Mouse (Mus musculus) limb, embryonic 10.5 days (tissue): Measurements from ENCODE around the gene Hdgfl3. TPM values are rescaled to one million over a fixed set of nuclear protein-coding genes. Genes with fewer than 3 reads are reported as not detected.

Source experiments
- DNase-seq: peaks from one replicate; pipeline ENCODE4 v3.0.0-alpha.2; 2017; ENCODE audit warnings: low spot score
- H3K27ac ChIP-seq: fragments of 300-500 bp; sonication (generic); 2 replicates; pipeline ENCODE4 v1.5.1; 2016; ENCODE audit warnings: mild to moderate bottlenecking
- H3K27me3 ChIP-seq: fragments of 300-500 bp; sonication (generic); 2 replicates; pipeline ENCODE4 v1.6.1; 2016; ENCODE audit warnings: low read depth, mild to moderate bottlenecking; ENCODE audit not compliant: poor library complexity, severe bottlenecking
- H3K36me3 ChIP-seq: fragments of 300-500 bp; sonication (generic); 2 replicates; pipeline ENCODE4 v1.6.1; 2016; ENCODE audit warnings: mild to moderate bottlenecking, moderate library complexity
- H3K4me1 ChIP-seq: fragments of 300-500 bp; sonication (generic); 2 replicates; pipeline ENCODE4 v1.6.1; 2016
- H3K4me3 ChIP-seq: fragments of 300-500 bp; sonication (generic); 2 replicates; pipeline ENCODE4 v1.5.1; 2016; ENCODE audit warnings: mild to moderate bottlenecking, moderate library complexity
- H3K9me3 ChIP-seq: fragments of 300-500 bp; sonication (generic); replicated peaks from 2 replicates; pipeline ENCODE4 v1.6.1; 2016; ENCODE audit warnings: mild to moderate bottlenecking
- WGBS: fragments of 180-500 bp; shearing (Covaris S2); methylation state at CpG from one replicate; pipeline ENCODE4 v1.1.7; 2016; 5-methylcytosine and 5-hydroxymethylcytosine counted together
- polyA plus RNA-seq: library from polyadenylated mRNA; unstranded; fragments of >200 nt; fragmentation: Nextera tagmentation; extraction: Ambion mirVana; gene quantifications from 2 replicates; pipeline ENCODE4 v1.2.1, GENCODE M21; 2016

Gene Hdgfl3
- polyA plus RNA-seq, 1 experiment from 2014 or later = 29.8 TPM

GRCm38 (mm10) chr7:81861461-81861860 lies 72.8 kb downstream of the Hdgfl3 start:
- Histone ChIP-seq H3K36me3 (no peaks in the 10 kb centered on the region), H3K4me1 (peaks cover 32% of the 10 kb centered on the region), H3K4me3 (no peak overlapping the region), H3K27me3 (peaks cover 53% of the 10 kb centered on the region), H3K27ac (no peak overlapping the region), H3K9me3 (no peaks in the 10 kb centered on the region)
- 95% methylated on average over 2 of the region's 2 CpGs for WGBS
- DNase-seq = no peak

DNA sequence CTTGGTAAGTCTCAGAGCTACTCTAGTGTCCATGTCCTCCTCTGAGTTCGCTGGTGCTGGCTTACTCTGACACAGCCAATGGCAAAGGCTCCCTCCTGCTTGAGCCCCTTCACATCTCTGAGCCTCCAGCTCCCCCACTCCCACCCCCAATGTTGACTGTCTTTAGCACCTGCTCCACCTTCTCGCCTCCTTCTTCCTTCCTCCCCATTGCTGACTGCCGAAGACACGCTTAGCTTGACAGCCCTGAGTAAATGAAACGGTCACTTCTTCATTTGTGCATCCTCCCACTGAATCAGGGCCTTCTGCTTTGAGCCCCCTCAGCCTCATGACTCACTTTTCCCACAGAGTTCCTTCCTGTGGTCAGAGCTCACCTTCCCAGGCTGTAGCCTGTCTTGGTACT lies 73.3 kb downstream of the Hdgfl3 start:
- peaks cover 57% of the 10 kb centered on the region for H3K27me3 ChIP-seq
- H3K9me3 ChIP-seq = no peaks in the 10 kb centered on the region
- H3K27ac ChIP-seq = no peak overlapping the region
- no peak overlapping the region for H3K4me3 ChIP-seq
- DNase-seq = no peak
- no peaks in the 10 kb centered on the region for H3K36me3 ChIP-seq
- WGBS = 73% methylated on average over 5 of the region's 5 CpGs
- peaks cover 32% of the 10 kb centered on the region for H3K4me1 ChIP-seq

- no peaks in the 10 kb centered on the region for H3K9me3 ChIP-seq
- H3K36me3 ChIP-seq = no peaks in the 10 kb centered on the region
- DNase-seq = peak; percentile 44
- peaks cover 57% of the 10 kb centered on the region for H3K27me3 ChIP-seq
- 57% methylated on average over 11 of the region's 11 CpGs for WGBS
- H3K27ac ChIP-seq = no peak overlapping the region
- peak overlapping the region; percentile 79 for H3K4me3 ChIP-seq
- H3K4me1 ChIP-seq = peaks cover 32% of the 10 kb centered on the region
These were observed 74.2 kb downstream of the Hdgfl3 start for GRCm38 (mm10) chr7:81860071-81860470.

- Histone ChIP-seq H3K4me1 (peaks cover 32% of the 10 kb centered on the region), H3K27ac (peak within 1 kb of the TSS; percentile 81), H3K27me3 (peaks cover 57% of the 10 kb centered on the region), H3K4me3 (peak within 1 kb of the TSS; percentile 79), H3K36me3 (no peaks in the 10 kb centered on the region), H3K9me3 (no peaks in the 10 kb centered on the region)
- peak; percentile 62 for DNase-seq
- under 1% methylated on average over 64 of the region's 64 CpGs for WGBS
These were observed 75.1 kb downstream of the Hdgfl3 start, which contains the start of gene Tm6sf1 for GRCm38 (mm10) chr7:81858968-81859721. TSS of gene Tm6sf1 (plus strand) at chr7:81859001.

GRCm38 (mm10) chr7:81858236-81858635 lies 76.0 kb downstream of the Hdgfl3 start:
- H3K4me1 ChIP-seq = peaks cover 30% of the 10 kb centered on the region
- no peak for DNase-seq
- H3K27ac ChIP-seq = 0 out of 2 replicates have a peak overlapping the region, but pooled peaks have one; percentile 25
- H3K4me3 ChIP-seq = peak overlapping the region; percentile 79
- 5% methylated on average over 9 of the region's 9 CpGs for WGBS
- H3K9me3 ChIP-seq = no peaks in the 10 kb centered on the region
- peaks cover 57% of the 10 kb centered on the region for H3K27me3 ChIP-seq
- H3K36me3 ChIP-seq = no peaks in the 10 kb centered on the region

DNA sequence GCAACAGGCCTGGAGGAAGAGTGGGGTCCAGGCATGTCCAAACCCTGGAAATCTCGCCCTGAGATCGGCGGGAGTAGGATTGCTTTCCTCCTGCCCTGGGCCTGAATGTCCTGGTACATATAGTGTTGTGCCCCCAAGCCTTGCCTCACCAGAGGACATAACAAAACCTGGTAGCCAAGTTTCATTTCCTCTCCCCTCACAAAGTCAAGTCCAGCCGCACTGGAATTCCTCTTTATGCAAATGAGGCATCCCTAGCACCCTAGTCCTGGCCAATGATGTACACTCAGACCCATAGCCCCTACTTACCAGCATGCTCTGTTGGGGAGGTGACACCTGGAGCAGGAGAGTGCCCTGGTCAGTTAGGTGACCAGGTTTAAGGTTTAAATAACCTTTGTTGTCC lies 78.1 kb downstream of the Hdgfl3 start:
- peaks cover 52% of the 10 kb centered on the region for H3K27me3 ChIP-seq
- DNase-seq = no peak
- no peak overlapping the region for H3K4me3 ChIP-seq
- no peaks in the 10 kb centered on the region for H3K9me3 ChIP-seq
- peaks cover 27% of the 10 kb centered on the region for H3K4me1 ChIP-seq
- H3K36me3 ChIP-seq = no peaks in the 10 kb centered on the region
- H3K27ac ChIP-seq = no peak overlapping the region
- 72% methylated on average over 4 of the region's 4 CpGs for WGBS

DNA sequence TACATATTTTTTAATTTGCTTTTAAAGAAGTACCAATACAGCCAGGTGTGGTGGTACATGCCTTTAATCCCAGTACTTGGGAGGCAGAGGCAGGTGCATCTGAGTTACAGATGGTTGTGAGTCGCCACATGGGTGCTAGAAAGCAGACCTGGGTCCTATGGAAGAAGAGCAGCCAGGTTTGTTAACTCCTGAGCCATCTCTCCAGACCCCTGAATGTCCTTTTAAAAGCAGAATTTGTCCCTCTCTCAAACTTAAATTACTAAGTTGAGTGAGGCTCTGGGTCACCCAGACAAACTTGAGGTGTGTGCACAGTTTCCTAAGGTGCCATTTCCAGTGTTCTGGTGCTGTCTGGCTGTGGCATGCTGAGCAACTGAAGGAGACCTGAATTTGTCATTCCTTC lies 78.6 kb downstream of the Hdgfl3 start, which contains the start of gene Gm10160:
TSS of gene Gm10160 (minus strand) at position 101 of the 400 bp plus-strand sequence.
- Histone ChIP-seq H3K27me3 (peaks cover 46% of the 10 kb centered on the region), H3K9me3 (no peaks in the 10 kb centered on the region), H3K4me3 (no peak within 1 kb of the TSS), H3K36me3 (no peaks in the 10 kb centered on the region), H3K27ac (no peak within 1 kb of the TSS), H3K4me1 (peaks cover 27% of the 10 kb centered on the region)
- 74% methylated on average over 1 of the region's 1 CpGs for WGBS
- DNase-seq = no peak

DNA sequence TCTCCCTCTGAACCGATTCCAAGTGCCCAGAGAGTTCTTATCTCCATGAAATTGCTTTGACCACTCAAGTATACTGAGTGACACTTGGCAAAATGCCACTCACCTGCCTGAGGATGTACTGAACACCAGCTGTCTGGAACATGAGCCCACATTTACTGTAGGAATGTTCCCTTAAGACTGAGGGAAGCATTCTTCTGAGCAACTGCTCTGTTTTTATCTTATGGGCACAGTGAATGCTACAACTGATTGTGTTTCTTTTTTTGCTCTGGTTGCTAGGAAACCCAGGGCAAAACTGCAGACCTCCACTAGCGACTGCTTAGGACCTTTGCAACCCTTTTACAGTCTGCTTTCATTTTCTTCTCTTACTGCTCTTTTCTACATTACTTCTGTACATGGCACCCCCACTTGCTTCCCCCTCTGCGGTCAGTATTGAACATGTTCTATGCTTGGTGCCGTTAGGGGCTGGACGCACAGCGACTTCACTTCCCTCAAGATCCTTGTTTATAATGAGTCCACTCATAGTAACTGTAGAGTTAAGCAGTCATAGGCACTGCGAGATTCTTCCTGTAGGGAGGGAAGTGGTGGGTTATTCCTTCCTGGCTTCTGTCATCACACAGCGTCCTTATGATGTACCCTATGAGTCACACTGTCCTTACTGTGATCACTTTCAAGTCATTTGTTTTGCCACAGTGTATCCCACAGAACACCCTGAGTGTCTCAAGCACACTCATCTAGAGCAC lies 79.5 kb downstream of the Hdgfl3 start:
- peaks cover 37% of the 10 kb centered on the region for H3K27me3 ChIP-seq
- H3K4me3 ChIP-seq = no peak overlapping the region
- no peaks in the 10 kb centered on the region for H3K36me3 ChIP-seq
- WGBS = 85% methylated on average over 8 of the region's 8 CpGs
- no peak overlapping the region for H3K27ac ChIP-seq
- peaks cover 19% of the 10 kb centered on the region for H3K4me1 ChIP-seq
- no peaks in the 10 kb centered on the region for H3K9me3 ChIP-seq
- no peak for DNase-seq

GRCm38 (mm10) chr7:81851706-81852105 lies 82.6 kb downstream of the Hdgfl3 start:
- Histone ChIP-seq H3K4me3 (no peak overlapping the region), H3K4me1 (peaks cover 19% of the 10 kb centered on the region), H3K27ac (no peak overlapping the region), H3K36me3 (no peaks in the 10 kb centered on the region), H3K9me3 (no peaks in the 10 kb centered on the region), H3K27me3 (0 out of 2 replicates have a peak, but pooled peaks cover 6% of the 10 kb centered on the region)
- no peak for DNase-seq
- WGBS = 88% methylated on average over 3 of the region's 3 CpGs

GRCm38 (mm10) chr7:81850171-81850570 lies 84.1 kb downstream of the Hdgfl3 start:
- Histone ChIP-seq H3K36me3 (no peaks in the 10 kb centered on the region), H3K9me3 (no peaks in the 10 kb centered on the region), H3K4me1 (peaks cover 27% of the 10 kb centered on the region), H3K27me3 (no peaks in the 10 kb centered on the region), H3K27ac (no peak overlapping the region), H3K4me3 (no peak overlapping the region)
- DNase-seq = no peak
- 93% methylated on average over 6 of the region's 6 CpGs for WGBS

DNA sequence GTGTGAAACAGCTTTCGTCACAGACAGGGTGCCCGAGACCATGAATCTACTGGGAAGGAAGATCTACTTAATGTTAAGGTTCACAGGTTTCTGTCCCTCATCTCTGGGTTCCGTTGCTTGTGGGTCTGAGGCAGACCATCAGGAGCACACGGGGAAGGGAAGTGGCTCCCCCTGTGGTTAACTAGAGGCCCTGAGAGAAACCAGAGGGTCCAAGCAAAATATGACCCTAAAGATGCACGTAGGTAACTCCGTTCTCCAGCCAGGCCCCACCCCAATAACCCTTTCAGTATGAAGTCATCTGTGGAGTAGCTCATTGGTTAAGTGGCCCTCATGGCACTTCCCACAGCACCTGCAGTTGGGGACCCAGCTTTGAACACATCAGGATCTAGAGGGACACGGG lies 84.6 kb downstream of the Hdgfl3 start:
- no peak overlapping the region for H3K27ac ChIP-seq
- WGBS = 89% methylated on average over 7 of the region's 7 CpGs

DNA sequence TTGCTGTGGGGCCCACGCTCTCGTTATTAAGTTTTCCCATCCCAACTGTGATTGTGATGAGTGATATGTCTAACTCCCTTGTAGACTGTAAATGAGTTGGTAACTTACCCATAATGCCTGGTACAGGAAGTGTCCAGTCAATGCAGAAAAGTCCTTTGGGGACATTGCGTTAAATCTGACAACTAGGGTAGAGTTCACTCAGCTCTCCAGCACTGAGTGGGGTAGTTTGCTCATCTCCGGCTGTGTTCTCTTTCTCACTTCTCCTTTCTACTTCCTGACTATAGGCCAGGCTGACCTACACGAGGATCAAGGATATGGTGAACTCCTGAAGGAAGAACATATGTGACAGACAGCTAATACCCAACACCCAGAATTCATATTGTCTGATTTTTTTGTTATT lies 85.1 kb downstream of the Hdgfl3 start:
- Histone ChIP-seq H3K9me3 (no peaks in the 10 kb centered on the region), H3K27ac (no peak overlapping the region), H3K27me3 (no peaks in the 10 kb centered on the region), H3K36me3 (no peaks in the 10 kb centered on the region), H3K4me1 (peaks cover 35% of the 10 kb centered on the region), H3K4me3 (no peak overlapping the region)
- WGBS = 89% methylated on average over 5 of the region's 5 CpGs
- no peak for DNase-seq

More for the DNA sequence above, 84.6 kb downstream of the Hdgfl3 start:
- peaks cover 32% of the 10 kb centered on the region for H3K4me1 ChIP-seq
- no peaks in the 10 kb centered on the region for H3K36me3 ChIP-seq
- H3K9me3 ChIP-seq = no peaks in the 10 kb centered on the region
- no peaks in the 10 kb centered on the region for H3K27me3 ChIP-seq
- H3K4me3 ChIP-seq = no peak overlapping the region
- DNase-seq = no peak

GRCm38 (mm10) chr7:81847777-81848176 lies 86.5 kb downstream of the Hdgfl3 start:
- H3K27ac ChIP-seq = 0 out of 2 replicates have a peak overlapping the region, but pooled peaks have one; percentile 40
- 28% methylated on average over 4 of the region's 4 CpGs for WGBS
- H3K4me3 ChIP-seq = no peak overlapping the region
- DNase-seq = no peak
- H3K4me1 ChIP-seq = peaks cover 35% of the 10 kb centered on the region
- no peaks in the 10 kb centered on the region for H3K9me3 ChIP-seq
- no peaks in the 10 kb centered on the region for H3K36me3 ChIP-seq
- no peaks in the 10 kb centered on the region for H3K27me3 ChIP-seq
